Mouse (Mus musculus) limb, embryonic 14.5 days (tissue): ENCODE measurements around the gene Pcdh11x. TPM values are rescaled to one million over a fixed set of nuclear protein-coding genes. Genes with fewer than 3 reads are reported as not detected.

Experiments used
- ATAC-seq: fragments of 200-750 bp; cut with Nextera tagmentation; 2 replicates; pipeline ENCODE4 v1.8.0; 2017; ENCODE audit warnings: low read depth, moderate number of reproducible peaks, moderate TSS enrichment; ENCODE audit not compliant: low FRiP score
- DNase-seq: peaks from one replicate; pipeline ENCODE4 v3.0.0-alpha.2; 2015; ENCODE audit warnings: low spot score
- H3K27ac ChIP-seq: fragments of 300-500 bp; sonication (generic); replicated peaks from 2 replicates; pipeline ENCODE4 v1.5.1; 2014; ENCODE audit warnings: low read depth, mild to moderate bottlenecking, low read length, moderate library complexity, mixed read lengths
- H3K27me3 ChIP-seq: fragments of 300-500 bp; sonication (generic); 2 replicates; pipeline ENCODE4 v1.6.1; 2014; ENCODE audit warnings: low read length, mixed read lengths; ENCODE audit not compliant: control insufficient read depth, insufficient read depth
- H3K36me3 ChIP-seq: fragments of 300-500 bp; sonication (generic); 2 replicates; pipeline ENCODE4 v1.6.1; 2014; ENCODE audit warnings: mild to moderate bottlenecking, low read length, moderate library complexity, mixed read lengths; ENCODE audit not compliant: control insufficient read depth, insufficient read depth
- H3K4me1 ChIP-seq: fragments of 300-500 bp; sonication (generic); 2 replicates; pipeline ENCODE4 v1.6.1; 2014; ENCODE audit warnings: antibody characterized with exemption, low read length, mixed read lengths; ENCODE audit not compliant: control insufficient read depth, insufficient read depth
- H3K4me2 ChIP-seq: fragments of 300-500 bp; sonication (generic); replicated peaks from 2 replicates; pipeline ENCODE4 v1.6.1; 2014; ENCODE audit warnings: low read depth, mild to moderate bottlenecking, low read length, moderate library complexity; ENCODE audit not compliant: severe bottlenecking
- H3K4me3 ChIP-seq: fragments of 300-500 bp; sonication (generic); replicated peaks from 2 replicates; pipeline ENCODE4 v1.5.1; 2014; ENCODE audit warnings: low read length
- H3K9ac ChIP-seq: fragments of 300-500 bp; sonication (generic); 2 replicates; pipeline ENCODE4 v1.6.1; 2014; ENCODE audit warnings: mild to moderate bottlenecking, low read depth, low read length, moderate library complexity; ENCODE audit not compliant: severe bottlenecking
- H3K9me3 ChIP-seq: fragments of 300-500 bp; sonication (generic); 2 replicates; pipeline ENCODE4 v1.6.1; 2016; ENCODE audit warnings: low read length; ENCODE audit not compliant: control insufficient read depth
- POLR2A ChIP-seq: fragments of 200-500 bp; IDR thresholded peaks from 2 replicates; pipeline ENCODE4 v1.8.0; 2012; ENCODE audit warnings: inconsistent platforms, mild to moderate bottlenecking, moderate library complexity, borderline replicate concordance; ENCODE audit not compliant: insufficient read depth, insufficient read length; ENCODE audit errors: extremely low read depth
- WGBS: fragments of 180-500 bp; shearing (Covaris S2); extraction: QIAGEN DNeasy Blood & Tissue Kit; methylation state at CpG from one replicate; pipeline ENCODE4 v1.1.7; 2014; 5-methylcytosine and 5-hydroxymethylcytosine counted together
- polyA plus RNA-seq, 2 experiments: library from polyadenylated mRNA; depleted of rRNA in 1 of 2; stranded (reverse) in 1 of 2; unstranded in 1 of 2; fragments of >200 nt; fragmentation: Nextera tagmentation in 1 of 2; extraction: Ambion mirVana in 1 of 2; gene quantifications; 2 replicates each; pipeline versions ENCODE4 v1.2.1 to v1.2.3; 2012 to 2014

Gene Pcdh11x
- 2.2 and 4.1 TPM in 2 replicates for polyA plus RNA-seq (2012; rRNA removed)
- polyA plus RNA-seq (2014; fragmentation: Nextera tagmentation; extraction: Ambion mirVana) = 9.2 and 9.5 TPM in 2 replicates

- Histone ChIP-seq H3K27ac (no peak within 1 kb of the TSS), H3K4me3 (peak within 1 kb of the TSS; percentile 45), H3K27me3 (no peaks in the 10 kb centered on the region), H3K9ac (peak within 1 kb of the TSS; percentile 41), H3K36me3 (no peaks in the 10 kb centered on the region), H3K9me3 (no peaks in the 10 kb centered on the region), H3K4me1 (no peaks in the 10 kb centered on the region), H3K4me2 (peak within 1 kb of the TSS; percentile 59)
- peak; percentile 53; the same call in 1 of the 2 replicates for TF ChIP-seq POLR2A
- DNase-seq (peak; percentile 45), ATAC-seq (peak; percentile 78)
- 9% methylated on average over 25 of the region's 40 CpGs for WGBS
Observed at GRCm38 (mm10) chrX:120290011-120290899, at the start of gene Pcdh11x. Pcdh11x (plus strand) TSS chrX:120290259.

GRCm38 (mm10) chrX:120260089-120260488 lies 30.0 kb upstream of the Pcdh11x start:
- no peak overlapping the region for H3K4me3 ChIP-seq
- no peaks in the 10 kb centered on the region for H3K4me1 ChIP-seq
- H3K9ac ChIP-seq = no peak overlapping the region
- TF ChIP-seq POLR2A = no peak
- H3K27me3 ChIP-seq = no peaks in the 10 kb centered on the region
- DNase-seq = no peak
- ATAC-seq = no peak
- 64% methylated on average over 2 of the region's 2 CpGs for whole genome bisulfite sequencing
- no peaks in the 10 kb centered on the region for H3K9me3 ChIP-seq
- no peaks in the 10 kb centered on the region for H3K36me3 ChIP-seq
- H3K4me2 ChIP-seq = no peak overlapping the region
- no peak overlapping the region for H3K27ac ChIP-seq

GRCm38 (mm10) chrX:120285522-120285921 lies 4.5 kb upstream of the Pcdh11x start:
- no peaks in the 10 kb centered on the region for H3K36me3 ChIP-seq
- H3K9me3 ChIP-seq = no peaks in the 10 kb centered on the region
- H3K4me2 ChIP-seq = no peak overlapping the region
- no peaks in the 10 kb centered on the region for H3K27me3 ChIP-seq
- no peaks in the 10 kb centered on the region for H3K4me1 ChIP-seq
- H3K4me3 ChIP-seq = no peak overlapping the region
- ATAC-seq = no peak
- peak; percentile 4 for DNase-seq
- no peak overlapping the region for H3K27ac ChIP-seq
- H3K9ac ChIP-seq = no peak overlapping the region
- TF ChIP-seq POLR2A = no peak

GRCm38 (mm10) chrX:120287502-120287901 lies 2.6 kb upstream of the Pcdh11x start:
- Histone ChIP-seq H3K36me3 (no peaks in the 10 kb centered on the region), H3K27ac (no peak overlapping the region), H3K4me3 (no peak overlapping the region), H3K4me2 (no peak overlapping the region), H3K9ac (no peak overlapping the region), H3K4me1 (no peaks in the 10 kb centered on the region), H3K9me3 (no peaks in the 10 kb centered on the region), H3K27me3 (no peaks in the 10 kb centered on the region)
- ATAC-seq (no peak), DNase-seq (no peak)
- 6% methylated on average over 1 of the region's 1 CpGs for WGBS
- no peak for TF ChIP-seq POLR2A

GRCm38 (mm10) chrX:120290900-120291280 lies 831 bp downstream of the Pcdh11x start:
- WGBS = 15% methylated on average over 18 of the region's 18 CpGs
- H3K9ac ChIP-seq = peak overlapping the region; percentile 41
- H3K9me3 ChIP-seq = no peaks in the 10 kb centered on the region
- no peak for ATAC-seq
- no peaks in the 10 kb centered on the region for H3K36me3 ChIP-seq
- peak overlapping the region; percentile 45 for H3K4me3 ChIP-seq
- no peaks in the 10 kb centered on the region for H3K27me3 ChIP-seq
- H3K4me1 ChIP-seq = no peaks in the 10 kb centered on the region
- TF ChIP-seq POLR2A = no peak
- no peak overlapping the region for H3K27ac ChIP-seq
- H3K4me2 ChIP-seq = peak overlapping the region; percentile 59
- DNase-seq = no peak
